Mouse (Mus musculus): ENCODE measurements around the gene Apol7a. TPM values are rescaled to one million over a fixed set of nuclear protein-coding genes. Genes with fewer than 3 reads are reported as not detected.

Apol7a gene
- polyA plus RNA-seq, 1 experiment from 2014 or later, result not detected

- no peaks in the 10 kb centered on the region for H3K27me3 ChIP-seq (ENCODE audit: control insufficient read depth, insufficient read depth, low read length)
- peak overlapping the region; percentile 53 for H3K9ac ChIP-seq (replicated peaks; ENCODE audit: low read length)
- H3K9me3 ChIP-seq (replicated peaks; ENCODE audit: control insufficient read depth, low read length), result no peaks in the 10 kb centered on the region
- H3K27ac ChIP-seq (replicated peaks; ENCODE audit: low read depth, low read length), result no peak overlapping the region
- ATAC-seq (replicated peaks; ENCODE audit: insufficient number of reproducible peaks, low FRiP score, low TSS enrichment, low read depth) (no peak), DNase-seq (ENCODE audit: low spot score) (no peak)
- peaks cover 9% of the 10 kb centered on the region for H3K4me1 ChIP-seq (ENCODE audit: control insufficient read depth, insufficient read depth, low read length)
- H3K36me3 ChIP-seq (replicated peaks; ENCODE audit: control insufficient read depth, insufficient read depth, low read depth, low read length), result no peaks in the 10 kb centered on the region
- WGBS, result 81% methylated on average over 12 of the region's 12 CpGs
- H3K4me3 ChIP-seq (ENCODE audit: low read depth, low read length), result no peak overlapping the region
- no peak overlapping the region for H3K4me2 ChIP-seq (ENCODE audit: low read depth, low read length)
Measured at GRCm38 (mm10) chr15:77368818-77369320, 30.0 kb downstream of the Apol7a start.

- Histone ChIP-seq H3K27ac (replicated peaks; ENCODE audit: low read depth, low read length) (no peak overlapping the region), H3K4me1 (ENCODE audit: control insufficient read depth, insufficient read depth, low read length) (peaks cover 9% of the 10 kb centered on the region)
Measured at GRCm38 (mm10) chr15:77368148-77368547, 30.8 kb downstream of the Apol7a start.

GRCm38 (mm10) chr15:77367504-77367903 lies 31.4 kb downstream of the Apol7a start:
- no peaks in the 10 kb centered on the region for H3K27me3 ChIP-seq (ENCODE audit: control insufficient read depth, insufficient read depth, low read length)
- peak overlapping the region; percentile 57; the same call in 1 of the 2 replicates for H3K27ac ChIP-seq (replicated peaks; ENCODE audit: low read depth, low read length)
- ATAC-seq (replicated peaks; ENCODE audit: insufficient number of reproducible peaks, low FRiP score, low TSS enrichment, low read depth) (no peak), DNase-seq (ENCODE audit: low spot score) (no peak)
- no peaks in the 10 kb centered on the region for H3K9me3 ChIP-seq (replicated peaks; ENCODE audit: control insufficient read depth, low read length)
- WGBS, result 38% methylated on average over 8 of the region's 8 CpGs
- H3K4me2 ChIP-seq (ENCODE audit: low read depth, low read length), result no peak overlapping the region
- no peak overlapping the region for H3K9ac ChIP-seq (replicated peaks; ENCODE audit: low read length)
- H3K4me1 ChIP-seq (ENCODE audit: control insufficient read depth, insufficient read depth, low read length), result peaks cover 9% of the 10 kb centered on the region
- H3K4me3 ChIP-seq (ENCODE audit: low read depth, low read length), result no peak overlapping the region
- no peaks in the 10 kb centered on the region for H3K36me3 ChIP-seq (replicated peaks; ENCODE audit: control insufficient read depth, insufficient read depth, low read depth, low read length)

More at GRCm38 (mm10) chr15:77368148-77368547, 30.8 kb downstream of the Apol7a start:
- H3K9me3 ChIP-seq (replicated peaks; ENCODE audit: control insufficient read depth, low read length), result no peaks in the 10 kb centered on the region
- peak overlapping the region; percentile 19; the same call in 1 of the 2 replicates for H3K4me2 ChIP-seq (ENCODE audit: low read depth, low read length)
- ATAC-seq (replicated peaks; ENCODE audit: insufficient number of reproducible peaks, low FRiP score, low TSS enrichment, low read depth) (peak; percentile 40; the same call in 1 of the 2 replicates), DNase-seq (ENCODE audit: low spot score) (peak; percentile 98)
- no peak overlapping the region for H3K4me3 ChIP-seq (ENCODE audit: low read depth, low read length)
- no peaks in the 10 kb centered on the region for H3K36me3 ChIP-seq (replicated peaks; ENCODE audit: control insufficient read depth, insufficient read depth, low read depth, low read length)
- WGBS, result under 1% methylated on average over 13 of the region's 13 CpGs
- peak overlapping the region; percentile 53 for H3K9ac ChIP-seq (replicated peaks; ENCODE audit: low read length)
- H3K27me3 ChIP-seq (ENCODE audit: control insufficient read depth, insufficient read depth, low read length), result no peaks in the 10 kb centered on the region

GRCm38 (mm10) chr15:77366706-77367484 lies 32.0 kb downstream of the Apol7a start:
- ATAC-seq (replicated peaks; ENCODE audit: insufficient number of reproducible peaks, low FRiP score, low TSS enrichment, low read depth) (peak; percentile 42), DNase-seq (ENCODE audit: low spot score) (peak; percentile 96)
- Histone ChIP-seq H3K36me3 (replicated peaks; ENCODE audit: control insufficient read depth, insufficient read depth, low read depth, low read length) (no peaks in the 10 kb centered on the region), H3K9ac (replicated peaks; ENCODE audit: low read length) (peak overlapping the region; percentile 68), H3K4me2 (ENCODE audit: low read depth, low read length) (peak overlapping the region; percentile 66), H3K27ac (replicated peaks; ENCODE audit: low read depth, low read length) (peak overlapping the region; percentile 95), H3K4me1 (ENCODE audit: control insufficient read depth, insufficient read depth, low read length) (peaks cover 9% of the 10 kb centered on the region), H3K4me3 (ENCODE audit: low read depth, low read length) (peak overlapping the region; percentile 23), H3K27me3 (ENCODE audit: control insufficient read depth, insufficient read depth, low read length) (no peaks in the 10 kb centered on the region), H3K9me3 (replicated peaks; ENCODE audit: control insufficient read depth, low read length) (no peaks in the 10 kb centered on the region)
- WGBS, result under 1% methylated on average over 26 of the region's 26 CpGs

- peak overlapping the region; percentile 95 for H3K27ac ChIP-seq (replicated peaks; ENCODE audit: low read depth, low read length)
- peak overlapping the region; percentile 13; the same call in 1 of the 2 replicates for H3K4me2 ChIP-seq (ENCODE audit: low read depth, low read length)
- 33% methylated on average over 9 of the region's 9 CpGs for WGBS
- H3K4me1 ChIP-seq (ENCODE audit: control insufficient read depth, insufficient read depth, low read length), result peaks cover 12% of the 10 kb centered on the region
- ATAC-seq (replicated peaks; ENCODE audit: insufficient number of reproducible peaks, low FRiP score, low TSS enrichment, low read depth) (no peak), DNase-seq (ENCODE audit: low spot score) (peak; percentile 32)
- H3K9me3 ChIP-seq (replicated peaks; ENCODE audit: control insufficient read depth, low read length), result no peaks in the 10 kb centered on the region
- H3K36me3 ChIP-seq (replicated peaks; ENCODE audit: control insufficient read depth, insufficient read depth, low read depth, low read length), result no peaks in the 10 kb centered on the region
- H3K27me3 ChIP-seq (ENCODE audit: control insufficient read depth, insufficient read depth, low read length), result no peaks in the 10 kb centered on the region
- peak overlapping the region; percentile 68 for H3K9ac ChIP-seq (replicated peaks; ENCODE audit: low read length)
- H3K4me3 ChIP-seq (ENCODE audit: low read depth, low read length), result no peak overlapping the region
Measured at GRCm38 (mm10) chr15:77365700-77366570, 33.0 kb downstream of the Apol7a start.

- H3K4me2 ChIP-seq (ENCODE audit: low read depth, low read length), result no peak overlapping the region
- H3K4me3 ChIP-seq (ENCODE audit: low read depth, low read length), result no peak overlapping the region
- H3K9me3 ChIP-seq (replicated peaks; ENCODE audit: control insufficient read depth, low read length), result no peaks in the 10 kb centered on the region
- H3K36me3 ChIP-seq (replicated peaks; ENCODE audit: control insufficient read depth, insufficient read depth, low read depth, low read length), result no peaks in the 10 kb centered on the region
- 73% methylated on average over 3 of the region's 3 CpGs for WGBS
- DNase-seq (ENCODE audit: low spot score) (no peak), ATAC-seq (replicated peaks; ENCODE audit: insufficient number of reproducible peaks, low FRiP score, low TSS enrichment, low read depth) (no peak)
- peaks cover 12% of the 10 kb centered on the region for H3K4me1 ChIP-seq (ENCODE audit: control insufficient read depth, insufficient read depth, low read length)
- H3K27ac ChIP-seq (replicated peaks; ENCODE audit: low read depth, low read length), result peak overlapping the region; percentile 56
- no peaks in the 10 kb centered on the region for H3K27me3 ChIP-seq (ENCODE audit: control insufficient read depth, insufficient read depth, low read length)
- no peak overlapping the region for H3K9ac ChIP-seq (replicated peaks; ENCODE audit: low read length)
Measured at GRCm38 (mm10) chr15:77364026-77364425, 34.9 kb downstream of the Apol7a start.

- ATAC-seq (replicated peaks; ENCODE audit: insufficient number of reproducible peaks, low FRiP score, low TSS enrichment, low read depth) (no peak), DNase-seq (ENCODE audit: low spot score) (no peak)
- Histone ChIP-seq H3K27ac (replicated peaks; ENCODE audit: low read depth, low read length) (peak overlapping the region; percentile 56), H3K9me3 (replicated peaks; ENCODE audit: control insufficient read depth, low read length) (no peaks in the 10 kb centered on the region), H3K4me1 (ENCODE audit: control insufficient read depth, insufficient read depth, low read length) (peaks cover 10% of the 10 kb centered on the region), H3K4me2 (ENCODE audit: low read depth, low read length) (no peak overlapping the region), H3K36me3 (replicated peaks; ENCODE audit: control insufficient read depth, insufficient read depth, low read depth, low read length) (no peaks in the 10 kb centered on the region), H3K27me3 (ENCODE audit: control insufficient read depth, insufficient read depth, low read length) (no peaks in the 10 kb centered on the region), H3K9ac (replicated peaks; ENCODE audit: low read length) (no peak overlapping the region), H3K4me3 (ENCODE audit: low read depth, low read length) (no peak overlapping the region)
- 44% methylated on average over 6 of the region's 6 CpGs for WGBS
Measured at GRCm38 (mm10) chr15:77363578-77363977, 35.3 kb downstream of the Apol7a start.

All from embryonic facial prominence, embryonic 11.5 days (tissue).